Comparison of ENCODE assay signal across 8 mouse cellular contexts in the genomic region with DNA sequence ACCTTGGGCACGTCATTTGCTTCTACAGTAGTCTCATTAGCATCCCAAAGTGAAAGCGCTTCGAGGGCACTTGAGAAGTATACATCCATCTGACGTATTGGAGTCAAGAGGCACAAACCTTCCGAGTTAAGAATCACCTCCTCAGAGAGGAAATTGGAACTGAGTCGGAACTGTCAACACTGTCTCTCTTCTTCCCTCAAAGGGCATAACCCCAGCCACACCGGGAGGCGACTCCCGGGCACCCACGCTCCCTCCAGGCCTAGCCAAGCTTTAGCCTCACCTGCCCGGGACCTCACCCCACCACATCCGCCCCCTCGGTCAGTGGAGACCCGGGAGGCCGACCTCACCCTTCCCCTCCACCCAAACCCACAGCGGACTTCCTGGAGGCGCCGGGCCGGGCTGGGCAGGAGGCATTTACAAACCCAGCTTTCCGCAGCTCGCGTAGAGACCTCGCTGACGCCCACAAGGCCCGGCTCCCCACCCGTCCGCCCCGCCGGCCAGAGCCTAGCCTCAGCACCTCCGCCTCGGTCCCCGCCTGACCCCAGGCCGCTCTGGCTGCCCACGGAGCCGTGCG. TPM values are rescaled to one million over a fixed set of nuclear protein-coding genes. Genes with fewer than 3 reads are reported as not detected.
A peak's percentile ranks its signal among the peaks of the same experiment; 100 is the strongest.
DNase-seq lines count a peak whose midpoint lies in the region; ATAC-seq and TF ChIP-seq lines count a peak whose summit lies in the region.

No protein-coding gene starts in this region.

- H3K9ac ChIP-seq in kidney, postnatal 0 days (ENCODE audit: low read depth, low read length), result peak overlapping the region; percentile 87
- H3K9ac ChIP-seq in embryonic facial prominence, embryonic 15.5 days, result peak overlapping the region; percentile 91
- H3K9ac ChIP-seq in intestine, embryonic 14.5 days (ENCODE audit: low read length), result peak overlapping the region; percentile 87
- H3K9ac ChIP-seq in midbrain, embryonic 13.5 days (replicated peaks), result peak overlapping the region; percentile 90

- H3K4me1 ChIP-seq in kidney, postnatal 0 days (replicated peaks; ENCODE audit: insufficient read depth, low read length), result 0 out of 2 replicates have a peak, but pooled peaks cover 3% of the 10 kb centered on the region
- H3K4me1 ChIP-seq in G1E (ENCODE audit: insufficient read depth, low read depth, low read length), result peaks cover 18% of the 10 kb centered on the region
- H3K4me1 ChIP-seq in embryonic facial prominence, embryonic 15.5 days, result peaks cover 10% of the 10 kb centered on the region
- peaks cover 5% of the 10 kb centered on the region for H3K4me1 ChIP-seq in intestine, embryonic 14.5 days (replicated peaks; ENCODE audit: control insufficient read depth, insufficient read depth, low read length)
- peaks cover 15% of the 10 kb centered on the region for H3K4me1 ChIP-seq in midbrain, embryonic 13.5 days (replicated peaks)

- H3K4me3 ChIP-seq in kidney, postnatal 0 days (replicated peaks; ENCODE audit: low read depth, low read length), result peak overlapping the region; percentile 76
- H3K4me3 ChIP-seq in G1E (ENCODE audit: low read depth, low read length), result peak overlapping the region; percentile 94
- H3K4me3 ChIP-seq in embryonic facial prominence, embryonic 15.5 days (replicated peaks), result peak overlapping the region; percentile 90
- H3K4me3 ChIP-seq in intestine, embryonic 14.5 days (ENCODE audit: low read depth, low read length), result peak overlapping the region; percentile 89
- peak overlapping the region; percentile 95 for H3K4me3 ChIP-seq in midbrain, embryonic 13.5 days (replicated peaks)

- H3K27me3 ChIP-seq in kidney, postnatal 0 days (ENCODE audit: insufficient read depth, low read length), result no peaks in the 10 kb centered on the region
- no peaks in the 10 kb centered on the region for H3K27me3 ChIP-seq in G1E (ENCODE audit: insufficient read depth, low read length)
- no peaks in the 10 kb centered on the region for H3K27me3 ChIP-seq in embryonic facial prominence, embryonic 15.5 days
- no peaks in the 10 kb centered on the region for H3K27me3 ChIP-seq in intestine, embryonic 14.5 days (replicated peaks; ENCODE audit: control insufficient read depth, insufficient read depth, low read length)
- no peaks in the 10 kb centered on the region for H3K27me3 ChIP-seq in midbrain, embryonic 13.5 days

- H3K9me3 ChIP-seq in kidney, postnatal 0 days (replicated peaks; ENCODE audit: low read length), result no peaks in the 10 kb centered on the region
- no peaks in the 10 kb centered on the region for H3K9me3 ChIP-seq in G1E (replicated peaks)
- no peaks in the 10 kb centered on the region for H3K9me3 ChIP-seq in embryonic facial prominence, embryonic 15.5 days (replicated peaks)
- H3K9me3 ChIP-seq in intestine, embryonic 14.5 days (ENCODE audit: control insufficient read depth, low read length), result no peaks in the 10 kb centered on the region
- H3K9me3 ChIP-seq in midbrain, embryonic 13.5 days, result no peaks in the 10 kb centered on the region

- peak; percentile 43 for ATAC-seq in kidney, postnatal 0 days (replicated peaks; ENCODE audit: low FRiP score, low read depth)
- no peak for ATAC-seq in G1E (ENCODE audit: extremely low read depth, insufficient number of reproducible peaks, low FRiP score, poor library complexity, severe bottlenecking)
- ATAC-seq in embryonic facial prominence, embryonic 15.5 days (ENCODE audit: insufficient number of reproducible peaks, low FRiP score, low TSS enrichment, low read depth), result peak; percentile 30
- ATAC-seq in intestine, embryonic 14.5 days (replicated peaks; ENCODE audit: low FRiP score, low TSS enrichment, low read depth), result peak; percentile 55
- peak; percentile 67; the same call in 1 of the 2 replicates for ATAC-seq in midbrain, embryonic 13.5 days

- H3K36me3 ChIP-seq in kidney, postnatal 0 days (ENCODE audit: insufficient read depth, low read length), result no peaks in the 10 kb centered on the region
- H3K36me3 ChIP-seq in G1E (replicated peaks), result peaks cover 3% of the 10 kb centered on the region
- H3K36me3 ChIP-seq in embryonic facial prominence, embryonic 15.5 days, result no peaks in the 10 kb centered on the region
- no peaks in the 10 kb centered on the region for H3K36me3 ChIP-seq in intestine, embryonic 14.5 days (ENCODE audit: control insufficient read depth, insufficient read depth, low read length)
- H3K36me3 ChIP-seq in midbrain, embryonic 13.5 days, result no peaks in the 10 kb centered on the region

- no peak for TF ChIP-seq CTCF in kidney, postnatal 0 days (IDR thresholded peaks at IDR 0.05; ENCODE audit: low read depth)
- TF ChIP-seq CTCF in G1E (IDR thresholded peaks at IDR 0.05; ENCODE audit: low read depth, low read length), result no peak

- peak overlapping the region; percentile 92 for H3K27ac ChIP-seq in kidney, postnatal 0 days
- peak overlapping the region; percentile 89 for H3K27ac ChIP-seq in embryonic facial prominence, embryonic 15.5 days (replicated peaks)
- peak overlapping the region; percentile 82 for H3K27ac ChIP-seq in intestine, embryonic 14.5 days (ENCODE audit: low read depth)
- H3K27ac ChIP-seq in midbrain, embryonic 13.5 days, result peak overlapping the region; percentile 65

- DNase-seq in kidney, postnatal 0 days (ENCODE audit: low spot score), result peak; percentile 38
- DNase-seq in kidney, postnatal 14 days, result no peak
- peak; percentile 18 for DNase-seq in G1E (ENCODE audit: low spot score)
- DNase-seq in intestine, embryonic 14.5 days (ENCODE audit: low spot score), result no peak
- no peak for DNase-seq in ovary, postnatal 10 days (ENCODE audit: low spot score)
- no peak for DNase-seq in adrenal gland, postnatal 25 days

- peak overlapping the region; percentile 64 for H3K4me2 ChIP-seq in kidney, postnatal 0 days (ENCODE audit: low read length)
- peak overlapping the region; percentile 69 for H3K4me2 ChIP-seq in embryonic facial prominence, embryonic 15.5 days (replicated peaks)
- H3K4me2 ChIP-seq in intestine, embryonic 14.5 days (ENCODE audit: low read length), result peak overlapping the region; percentile 84
- H3K4me2 ChIP-seq in midbrain, embryonic 13.5 days (replicated peaks), result peak overlapping the region; percentile 73

- 4% methylated on average over 32 of the region's 36 CpGs for WGBS in kidney, postnatal 0 days
- under 1% methylated on average over 36 of the region's 36 CpGs for WGBS in embryonic facial prominence, embryonic 15.5 days
- under 1% methylated on average over 36 of the region's 36 CpGs for WGBS in intestine, embryonic 14.5 days
- under 1% methylated on average over 36 of the region's 36 CpGs for WGBS in midbrain, embryonic 13.5 days

RNA-seq across cellular contexts. Expression of a gene that starts 0.4 kb away (rescaled TPM):
- 123 and 131 TPM in 2 replicates for polyA plus RNA-seq in kidney, postnatal 0 days (2015; fragmentation: Nextera tagmentation; extraction: Ambion mirVana)
- total RNA-seq in G1E (2014; fragmentation: Nextera tagmentation) (29.2 and 30.7 TPM in 2 replicates), G1E (2017) (100 and 114 TPM in 2 replicates)
- 1.6 and 3.6 TPM in 2 replicates for polyA plus RNA-seq in G1E (2012)
- 75.1 and 78.1 TPM in 2 replicates for polyA plus RNA-seq in embryonic facial prominence, embryonic 15.5 days (2015; fragmentation: Nextera tagmentation; extraction: Ambion mirVana)
- 92.7 and 103 TPM in 2 replicates for polyA plus RNA-seq in intestine, embryonic 14.5 days (2014; fragmentation: Nextera tagmentation; extraction: Ambion mirVana)
- 80.7 and 82.1 TPM in 2 replicates for polyA plus RNA-seq in midbrain, embryonic 13.5 days (2015; fragmentation: Nextera tagmentation; extraction: Ambion mirVana)
- 71.6 and 75.0 TPM in 2 replicates for total RNA-seq in adrenal gland, postnatal 25 days (2021)

RNA-seq across cellular contexts. Expression of a gene that starts 1.1 kb away (rescaled TPM):
- 8.1 and 9.0 TPM in 2 replicates for polyA plus RNA-seq in kidney, postnatal 0 days (2015; fragmentation: Nextera tagmentation; extraction: Ambion mirVana)
- total RNA-seq in G1E (2014; fragmentation: Nextera tagmentation) (not detected in 2 replicates), G1E (2017) (0.12 and 0.55 TPM in 2 replicates)
- polyA plus RNA-seq in G1E (2012), result not detected in 2 replicates
- polyA plus RNA-seq in embryonic facial prominence, embryonic 15.5 days (2015; fragmentation: Nextera tagmentation; extraction: Ambion mirVana), result 4.8 and 5.9 TPM in 2 replicates
- 44.9 and 51.4 TPM in 2 replicates for polyA plus RNA-seq in intestine, embryonic 14.5 days (2014; fragmentation: Nextera tagmentation; extraction: Ambion mirVana)
- polyA plus RNA-seq in midbrain, embryonic 13.5 days (2015; fragmentation: Nextera tagmentation; extraction: Ambion mirVana), result 90.2 and 94.9 TPM in 2 replicates
- 2.5 and 3.8 TPM in 2 replicates for total RNA-seq in adrenal gland, postnatal 25 days (2021)

Comparison
In these comparisons a context has a peak if more than half of its experiments do, and no peak if none do; other contexts are left out.
1. DNase-seq: peak in kidney, postnatal 0 days (single experiment) and G1E (single experiment); none in kidney, postnatal 14 days (single experiment), intestine, embryonic 14.5 days (single experiment), ovary, postnatal 10 days (single experiment) and adrenal gland, postnatal 25 days (single experiment).
2. RNA of a gene that starts 0.4 kb away (polyA plus RNA-seq): 123 to 131 TPM in kidney, postnatal 0 days, 92.7 to 103 TPM in intestine, embryonic 14.5 days, 80.7 to 82.1 TPM in midbrain, embryonic 13.5 days and 75.1 to 78.1 TPM in embryonic facial prominence, embryonic 15.5 days; 1.6 to 3.6 TPM in G1E; every median in the first group is over 10 times any median in the second.
3. Peak in every context shown above with its lines, with median percentiles within 50 percentile points of each other: H3K27ac ChIP-seq, H3K4me2 ChIP-seq, H3K4me3 ChIP-seq and H3K9ac ChIP-seq.